Mouse (Mus musculus) brain, embryonic 18.5 days (tissue): Measurements from ENCODE around the gene Cbx4.
A peak's percentile ranks its signal among the peaks of the same experiment; 100 is the strongest.

Experiments used
- DNase-seq: peaks from one replicate; pipeline ENCODE4 v3.0.0-alpha.2; 2012; ENCODE audit warnings: low read depth, low spot score

The Cbx4 gene

GRCm38 (mm10) chr11:119085279-119086062 is 550 bp downstream of the Cbx4 start:
- DNase-seq: peak; percentile 50

DNA sequence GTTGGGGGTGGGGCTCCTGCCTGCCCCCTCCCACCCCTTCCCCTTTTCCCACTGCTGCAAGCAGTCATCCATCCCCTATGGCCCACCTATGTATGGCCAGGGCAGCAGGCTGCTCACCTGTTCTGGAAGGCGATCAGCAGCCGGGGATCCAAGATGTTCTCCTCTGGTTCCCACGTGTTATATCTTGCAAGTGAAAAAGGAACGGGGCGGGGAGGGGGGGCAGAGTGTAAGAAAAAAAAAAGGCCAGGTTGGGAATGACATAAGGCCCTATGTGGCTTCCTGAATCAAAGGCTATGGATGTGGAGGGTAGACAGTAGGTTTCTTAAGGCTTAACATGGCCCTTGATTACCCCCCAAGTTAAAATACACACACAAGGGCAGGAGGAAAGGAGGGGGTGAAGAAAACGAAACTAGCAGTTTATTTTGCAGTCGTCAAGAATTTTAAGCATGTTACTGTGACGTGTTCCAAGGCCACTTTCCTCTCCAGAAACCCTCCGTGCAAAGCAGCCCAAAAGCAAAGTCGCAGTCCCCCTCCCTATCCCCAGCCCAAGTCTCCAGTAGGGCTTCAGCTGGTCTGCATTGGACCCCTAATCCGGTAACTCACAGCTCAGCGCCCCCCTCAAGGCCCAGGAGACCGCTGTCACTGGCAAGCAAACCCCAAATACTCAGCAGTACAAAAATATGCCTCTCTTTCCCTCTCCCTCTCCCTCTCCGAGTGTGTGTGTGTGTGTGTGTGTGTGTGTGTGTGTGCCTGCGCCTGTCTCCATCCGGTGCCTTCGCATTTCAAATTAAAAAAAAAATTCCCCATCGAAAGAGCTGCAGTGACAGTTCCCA is 1.4 kb downstream of the Cbx4 start:
- DNase-seq: peak; percentile 51

GRCm38 (mm10) chr11:119083724-119084445 is 2.1 kb downstream of the Cbx4 start:
- no peak for DNase-seq

DNA sequence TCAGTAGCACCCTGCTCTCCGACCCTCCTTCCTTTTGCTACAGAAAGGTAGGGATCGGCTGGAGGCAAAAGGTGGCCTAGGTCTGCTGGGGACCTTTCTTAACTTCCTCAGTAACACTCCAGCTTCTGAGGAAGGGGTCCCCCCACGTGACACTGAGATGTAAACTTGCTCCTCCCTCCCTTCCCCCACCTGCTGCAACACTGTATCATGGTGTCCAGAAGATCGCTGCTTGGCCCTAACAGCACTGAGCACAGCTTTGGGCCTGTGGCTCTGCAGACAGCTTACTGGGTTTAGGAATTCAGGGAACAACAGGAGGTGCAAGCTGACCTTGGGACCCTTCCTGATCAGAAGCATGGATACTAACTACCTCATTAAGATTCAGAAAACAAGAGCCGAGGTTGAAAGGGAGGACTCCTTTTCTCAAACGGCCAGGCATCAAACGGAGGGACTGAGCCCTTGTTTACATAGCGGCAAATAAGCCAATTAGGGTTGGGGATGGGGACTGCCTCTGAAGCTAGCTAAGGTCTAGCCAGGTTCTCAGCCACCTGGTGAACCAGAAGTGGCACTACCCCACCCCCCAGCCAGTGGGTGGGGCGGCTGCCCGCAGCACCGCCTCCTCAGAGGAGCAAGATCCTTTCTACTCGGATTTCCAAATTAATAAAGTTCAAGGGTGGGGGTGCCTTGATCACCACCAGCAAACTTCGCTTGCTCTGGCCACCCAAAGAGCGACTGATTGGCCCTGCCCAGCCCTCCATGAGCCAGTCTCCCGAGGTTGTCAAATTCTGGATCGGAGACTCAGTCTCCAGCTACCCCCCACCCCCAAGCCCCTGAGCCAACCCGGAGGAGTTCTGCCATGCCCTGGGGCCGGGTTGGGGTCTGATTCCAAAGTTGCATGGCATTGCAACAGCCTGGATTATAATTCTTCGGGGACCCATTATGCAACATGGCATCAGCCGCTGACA is 3.1 kb downstream of the Cbx4 start:
- no peak for DNase-seq

DNA sequence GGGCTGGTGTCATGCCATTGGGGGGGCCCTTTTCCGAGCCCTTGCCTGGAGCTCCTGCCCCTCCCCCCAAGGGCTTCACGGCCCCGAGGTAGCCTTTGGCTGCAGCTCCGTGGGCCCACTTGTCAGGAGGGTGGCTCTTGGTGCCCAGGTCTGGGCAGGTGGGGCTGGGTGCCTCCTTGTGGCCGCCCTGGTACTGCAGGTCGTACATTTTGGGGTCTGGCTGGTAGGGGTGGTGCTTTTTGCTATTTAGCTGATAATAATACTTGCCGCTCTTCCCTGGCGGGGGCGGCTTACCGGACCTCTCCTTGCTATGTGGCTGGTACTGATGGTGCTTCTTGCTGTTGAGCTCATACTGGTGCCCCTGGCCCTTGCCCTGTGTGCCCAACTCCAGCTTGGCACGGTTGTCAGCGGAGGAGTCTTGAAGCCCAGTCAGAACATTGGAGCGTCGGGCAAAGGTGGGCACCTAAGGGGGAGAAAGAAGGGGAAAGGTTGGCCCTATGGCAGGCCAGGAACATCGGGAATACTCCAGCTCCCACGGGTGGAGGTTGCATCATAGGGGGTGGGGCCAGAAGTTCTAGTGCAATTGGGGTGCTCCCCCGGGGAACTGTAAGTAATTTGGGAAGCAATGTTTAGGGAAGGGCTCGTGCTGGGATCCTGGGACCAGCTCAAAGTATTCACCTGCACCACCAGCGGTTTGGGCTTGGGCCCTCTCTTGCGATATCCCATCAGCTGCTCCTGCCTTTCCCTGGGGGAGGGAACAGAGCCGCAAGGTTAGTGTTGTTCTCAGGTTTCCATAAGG is 4.0 kb downstream of the Cbx4 start:
- DNase-seq: no peak

DNA sequence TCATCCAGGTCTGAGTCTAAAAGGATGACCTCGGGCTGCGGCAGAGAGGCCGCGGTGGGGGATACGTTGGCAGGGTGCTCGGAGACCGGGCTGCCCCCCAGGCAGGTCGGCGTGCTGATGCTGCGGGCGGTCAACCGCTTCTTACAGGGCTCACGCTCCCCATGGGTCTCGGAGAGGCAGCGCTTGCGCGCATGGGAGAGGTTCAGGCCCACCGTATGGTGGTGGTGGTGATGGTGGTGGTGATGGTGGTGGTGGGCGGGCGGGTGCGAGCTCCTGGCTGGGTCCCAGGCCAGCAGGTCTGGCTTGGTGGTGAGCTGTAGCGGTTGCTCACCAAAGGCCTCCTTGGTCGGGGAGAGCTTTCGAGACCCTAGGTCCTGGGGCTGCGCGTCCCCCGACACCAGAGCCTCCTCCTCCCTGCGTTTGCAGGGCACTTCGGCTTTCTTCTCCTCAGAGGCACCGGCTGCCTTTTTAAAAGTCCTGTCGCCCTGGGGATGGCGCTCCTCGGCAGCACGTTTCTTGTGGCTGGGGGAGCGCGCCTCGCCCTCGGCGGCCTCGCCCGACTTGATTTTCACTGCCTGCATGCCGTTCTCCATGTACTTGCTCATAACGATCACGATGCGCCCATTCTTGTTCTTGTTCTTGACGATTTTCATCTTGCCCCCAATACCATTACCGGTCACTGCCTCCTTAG is 4.7 kb downstream of the Cbx4 start:
- no peak for DNase-seq

DNA sequence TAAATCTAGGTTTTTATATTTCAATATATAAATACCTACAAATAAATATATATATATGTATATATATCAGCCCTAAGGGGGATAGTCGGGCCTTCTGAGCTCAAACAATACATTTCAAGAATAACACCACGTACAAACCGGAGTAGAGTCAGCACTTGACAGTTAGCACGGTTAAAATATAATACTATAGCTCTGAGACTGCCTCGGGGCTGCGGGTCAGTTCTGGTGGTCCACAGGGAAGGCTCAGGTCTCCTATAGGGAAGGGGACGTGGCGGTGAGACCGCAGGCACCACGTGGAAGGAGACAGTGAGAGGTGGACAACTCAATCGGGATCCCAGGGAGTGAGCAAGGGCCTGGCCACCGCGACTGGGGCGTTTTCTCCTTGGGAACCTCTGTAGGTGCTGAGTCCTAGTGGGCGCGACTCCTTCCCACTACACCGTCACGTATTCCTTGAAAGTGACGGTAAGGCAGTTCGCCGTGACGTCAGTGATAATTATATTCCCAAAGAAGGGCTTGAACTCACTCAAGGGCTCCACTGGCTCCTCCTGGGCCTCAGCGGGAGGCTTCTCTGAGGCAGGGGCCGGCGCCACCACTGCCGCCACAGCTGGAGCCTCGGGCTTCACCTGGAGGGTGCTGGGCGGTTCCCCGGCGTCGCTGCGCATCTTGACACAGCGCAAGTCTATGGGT is 5.4 kb downstream of the Cbx4 start:
- DNase-seq: no peak

GRCm38 (mm10) chr11:119079445-119079837 is 6.6 kb downstream of the Cbx4 start:
- DNase-seq: no peak

DNA sequence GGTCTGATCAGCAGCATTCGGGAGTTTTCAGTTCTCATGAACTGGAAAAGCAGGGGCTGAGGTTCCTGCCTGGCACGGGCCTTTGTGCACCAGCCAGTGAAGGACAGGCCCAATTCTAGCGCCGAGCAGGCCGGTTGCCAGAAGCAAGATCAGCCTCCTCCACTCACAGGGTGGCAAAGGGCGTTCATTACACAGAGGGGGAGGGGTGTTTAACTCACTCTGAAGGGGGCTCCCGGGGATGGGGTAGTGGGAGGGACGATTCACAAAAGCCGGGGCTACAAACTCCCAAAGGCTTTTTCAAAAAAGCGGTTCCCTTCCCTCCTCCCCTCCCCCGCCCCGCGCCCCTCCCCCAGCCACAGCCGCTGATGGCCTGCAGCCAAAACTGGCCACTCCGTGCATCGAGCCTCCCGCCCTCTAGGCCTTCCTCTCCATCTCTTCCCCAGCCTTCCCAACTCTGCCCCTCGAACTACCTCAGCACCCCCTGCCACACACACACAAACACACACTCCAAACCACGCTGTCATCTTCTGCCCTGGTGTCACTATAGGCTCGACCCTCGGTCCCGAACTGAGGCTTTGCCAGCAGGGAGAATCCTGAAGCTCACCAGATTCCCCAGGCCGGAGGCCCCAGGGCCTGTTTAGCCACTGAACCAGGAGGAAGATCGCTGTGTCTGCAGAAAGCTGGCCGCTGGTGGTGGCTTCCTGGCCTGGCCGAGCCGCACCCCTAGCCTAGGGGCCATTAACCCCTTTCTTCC is 7.2 kb downstream of the Cbx4 start:
- no peak for DNase-seq

DNA sequence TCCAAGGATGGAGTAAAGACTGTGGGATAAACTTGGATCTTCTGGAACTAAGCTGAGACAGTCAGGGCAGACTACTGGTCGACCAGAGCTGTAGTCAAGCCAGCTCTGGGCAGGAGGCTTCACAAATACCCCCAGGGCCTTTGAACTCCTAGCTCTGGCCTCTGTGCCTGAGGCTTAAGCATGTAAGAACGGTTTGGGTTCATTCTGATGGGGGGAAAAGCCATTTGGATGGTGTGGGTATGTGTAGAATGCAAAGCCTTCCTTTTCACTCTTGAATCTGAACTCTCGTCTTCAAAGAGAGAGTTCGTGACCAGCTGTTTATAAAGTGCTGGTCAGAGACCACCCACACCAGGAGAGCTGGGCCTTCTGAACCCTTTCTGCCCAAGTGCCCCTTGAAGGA is 8.3 kb downstream of the Cbx4 start:
- no peak for DNase-seq

DNA sequence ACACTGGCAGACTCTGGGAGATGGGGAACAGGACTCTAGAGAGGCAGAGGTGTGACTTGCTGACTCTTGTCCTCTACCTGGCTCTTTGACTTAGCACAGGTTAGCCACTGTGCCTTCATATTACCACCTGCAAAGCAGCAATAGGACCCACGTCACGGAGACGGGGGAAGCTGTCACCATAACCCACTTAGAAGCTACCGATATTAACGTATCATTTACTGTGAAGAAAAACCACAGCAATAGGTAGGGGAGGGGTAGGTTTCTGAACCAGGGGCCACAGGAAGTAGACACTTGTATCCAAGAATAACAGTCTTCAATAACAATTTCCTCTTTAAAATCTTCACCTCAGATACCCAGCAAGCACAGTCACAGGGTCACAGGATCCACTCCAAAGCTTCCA is 10.2 kb downstream of the Cbx4 start:
- DNase-seq: no peak

DNA sequence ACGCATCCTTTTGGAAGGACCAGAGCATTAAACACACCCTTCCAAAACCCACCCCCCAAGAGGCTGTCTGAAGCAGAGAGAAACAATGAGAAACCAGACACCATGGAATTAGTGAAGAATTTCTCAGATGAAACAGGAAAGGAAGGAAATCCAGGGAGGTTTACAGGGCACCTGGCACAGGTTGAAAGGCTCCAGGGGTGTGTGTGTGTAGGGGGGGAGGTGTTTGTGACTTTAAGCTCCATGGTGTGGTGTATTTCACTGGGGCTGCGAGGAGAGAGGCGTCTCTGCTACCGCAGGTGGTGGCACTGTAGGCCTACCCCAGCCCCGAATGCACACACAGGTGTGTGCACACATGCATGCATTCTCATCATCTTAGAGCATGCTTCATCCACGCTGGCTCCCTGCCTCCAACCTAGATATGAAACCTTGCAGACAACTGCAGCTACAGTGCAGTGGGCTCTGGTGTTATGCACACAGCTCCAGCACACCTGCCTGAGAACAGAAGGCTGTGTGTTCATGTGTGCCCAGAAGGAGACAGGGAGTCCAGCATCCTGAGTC is 12.1 kb downstream of the Cbx4 start:
- no peak for DNase-seq

GRCm38 (mm10) chr11:119072986-119073385 is 13.0 kb downstream of the Cbx4 start:
- no peak for DNase-seq

DNA sequence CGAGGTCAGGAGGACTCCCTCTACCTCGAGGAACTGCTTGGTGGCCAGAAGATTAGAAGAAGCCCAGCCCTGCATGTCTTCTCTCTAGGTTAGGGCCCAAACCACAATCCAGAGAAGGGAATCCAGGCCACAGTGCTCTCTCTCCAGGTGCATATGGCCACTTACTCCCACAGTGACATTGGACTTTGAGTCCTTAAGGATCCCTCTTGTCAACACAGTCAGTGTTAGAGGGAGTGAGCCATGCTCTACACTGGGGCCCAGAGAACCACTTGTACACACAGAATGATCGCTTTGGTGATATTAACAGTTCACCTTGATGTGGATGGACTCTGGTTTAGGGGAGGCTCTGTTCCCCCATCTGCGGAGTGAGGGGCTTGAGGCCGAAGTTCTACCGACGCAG is 13.8 kb downstream of the Cbx4 start:
- DNase-seq: no peak

DNA sequence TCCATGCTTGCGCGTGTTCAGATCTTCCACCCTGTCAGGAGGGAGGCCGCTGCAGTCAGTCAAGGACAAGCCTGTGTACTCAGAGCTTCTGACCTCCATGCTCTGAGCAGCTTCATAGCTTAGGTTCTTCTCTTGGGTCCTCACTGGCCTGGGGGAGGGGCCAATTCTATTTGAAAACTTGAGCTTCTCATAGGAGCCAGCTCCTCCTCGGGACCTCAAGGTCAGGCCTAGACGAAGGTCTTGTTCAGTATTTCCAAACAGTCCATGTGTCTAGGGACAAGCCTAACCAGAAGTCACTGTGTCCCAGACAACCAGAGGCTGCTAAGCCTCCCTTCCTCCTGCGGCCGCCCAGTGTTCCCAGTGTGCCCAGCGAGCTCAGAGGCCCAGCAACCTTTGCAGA is 19.2 kb downstream of the Cbx4 start:
- no peak for DNase-seq

- DNase-seq: no peak
These were observed 26.8 kb downstream of the Cbx4 start for GRCm38 (mm10) chr11:119059256-119059655.

DNA sequence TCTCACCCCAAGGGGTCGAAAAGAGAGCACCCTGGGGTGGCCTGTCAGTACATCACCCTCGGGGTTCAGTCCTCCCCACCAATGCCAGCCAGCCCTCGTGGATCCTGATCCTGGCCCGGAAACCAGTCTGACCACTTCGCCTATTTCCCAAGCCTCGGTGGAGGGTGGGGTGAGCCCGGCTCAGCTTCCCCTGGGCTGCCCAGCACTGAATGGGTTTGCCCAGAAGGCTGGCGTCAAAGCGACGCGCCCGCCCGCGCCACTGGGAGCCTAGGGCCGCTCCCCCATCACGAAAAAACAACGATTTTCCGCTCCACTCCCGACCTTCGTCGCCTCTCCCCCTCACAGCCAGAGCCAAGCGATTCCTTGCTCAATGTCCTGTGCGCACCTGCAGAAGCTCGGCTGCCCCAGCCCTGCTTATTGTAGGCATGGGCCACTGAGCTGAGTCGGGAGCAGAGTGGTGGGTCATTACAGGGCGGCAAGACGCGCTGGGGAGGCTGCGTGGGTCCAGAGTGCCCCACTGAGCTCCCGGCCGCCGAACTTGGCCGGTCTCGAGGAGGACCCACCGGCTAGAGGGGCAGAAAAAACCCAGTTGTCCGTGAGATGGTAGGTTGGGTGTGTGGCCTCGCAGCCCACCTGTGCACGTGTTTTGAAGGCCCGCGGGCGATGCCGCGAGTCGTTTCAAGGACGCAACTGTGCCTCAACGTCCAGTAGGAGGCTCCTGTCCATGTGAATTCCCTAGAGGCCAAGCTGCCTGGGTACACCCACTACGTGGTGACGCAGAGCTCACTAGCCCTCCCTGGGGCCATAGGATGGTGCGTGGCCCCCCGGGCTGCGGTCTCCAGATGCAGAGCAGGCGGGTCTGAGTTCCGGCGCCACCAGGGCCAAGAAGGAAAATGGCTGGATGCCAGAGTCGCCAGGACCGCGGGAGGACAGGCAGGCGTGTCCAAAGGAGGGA is 27.7 kb downstream of the Cbx4 start:
- no peak for DNase-seq
